Mouse (Mus musculus) cortical plate, adult 2 months (tissue): ENCODE results near the gene Eif3g.

Experiments used
- CTCF ChIP-seq: fragments of 200-500 bp; IDR thresholded peaks from 2 replicates; pipeline ENCODE4 v1.5.1; 2011; ENCODE audit warnings: mild to moderate bottlenecking, control low read depth, low read length; ENCODE audit not compliant: insufficient read depth; ENCODE audit errors: extremely low read depth
- POLR2A ChIP-seq: fragments of 200-500 bp; IDR thresholded peaks from 2 replicates; pipeline ENCODE4 v1.6.1; 2011; ENCODE audit warnings: mild to moderate bottlenecking, low read length, control low read depth; ENCODE audit not compliant: insufficient read depth; ENCODE audit errors: extremely low read depth

GRCm38 (mm10) chr9:20875021-20875790 lies 23.2 kb downstream of the Eif3g start:
- TF ChIP-seq CTCF, result no peak
- TF ChIP-seq POLR2A, result no peak
